Mouse (Mus musculus) intestine, embryonic 14.5 days (tissue): ENCODE measurements around the gene Ptcra. TPM values are rescaled to one million over a fixed set of nuclear protein-coding genes. Genes with fewer than 3 reads are reported as not detected.

Source experiments
- ATAC-seq: fragments of 200-750 bp; cut with Nextera tagmentation; replicated peaks from 2 replicates; pipeline ENCODE4 v1.8.0; 2017; ENCODE audit warnings: low read depth, moderate number of reproducible peaks, moderate TSS enrichment, moderate library complexity; ENCODE audit not compliant: low FRiP score, low TSS enrichment
- DNase-seq: peaks from one replicate; pipeline ENCODE4 v3.0.0-alpha.2; 2018; ENCODE audit warnings: low spot score
- H3K27ac ChIP-seq: fragments of 300-500 bp; sonication (generic); 2 replicates; pipeline ENCODE4 v1.5.1; 2014; ENCODE audit warnings: low read depth, mild to moderate bottlenecking, control low read depth
- H3K27me3 ChIP-seq: fragments of 300-500 bp; sonication (generic); replicated peaks from 2 replicates; pipeline ENCODE4 v1.6.1; 2014; ENCODE audit warnings: low read length, control low read depth; ENCODE audit not compliant: control insufficient read depth, insufficient read depth
- H3K36me3 ChIP-seq: fragments of 300-500 bp; sonication (generic); 2 replicates; pipeline ENCODE4 v1.6.1; 2014; ENCODE audit warnings: low read length, control low read depth; ENCODE audit not compliant: control insufficient read depth, insufficient read depth
- H3K4me1 ChIP-seq: fragments of 300-500 bp; sonication (generic); replicated peaks from 2 replicates; pipeline ENCODE4 v1.6.1; 2014; ENCODE audit warnings: low read length, control low read depth, mixed read lengths; ENCODE audit not compliant: control insufficient read depth, insufficient read depth
- H3K4me2 ChIP-seq: fragments of 300-500 bp; sonication (generic); 2 replicates; pipeline ENCODE4 v1.6.1; 2014; ENCODE audit warnings: low read length
- H3K4me3 ChIP-seq: fragments of 300-500 bp; sonication (generic); 2 replicates; pipeline ENCODE4 v1.5.1; 2014; ENCODE audit warnings: low read depth, low read length, control low read depth, mixed read lengths
- H3K9ac ChIP-seq: fragments of 300-500 bp; sonication (generic); 2 replicates; pipeline ENCODE4 v1.6.1; 2014; ENCODE audit warnings: mild to moderate bottlenecking, low read length
- H3K9me3 ChIP-seq: fragments of 300-500 bp; sonication (generic); 2 replicates; pipeline ENCODE4 v1.6.1; 2016; ENCODE audit warnings: low read length, control low read depth; ENCODE audit not compliant: control insufficient read depth
- WGBS: fragments of 180-500 bp; shearing (Covaris S2); extraction: QIAGEN DNeasy Blood & Tissue Kit; methylation state at CpG from one replicate; pipeline ENCODE4 v1.1.7; 2014; 5-methylcytosine and 5-hydroxymethylcytosine counted together
- polyA plus RNA-seq: library from polyadenylated mRNA; unstranded; fragments of >200 nt; fragmentation: Nextera tagmentation; extraction: Ambion mirVana; gene quantifications from 2 replicates; pipeline ENCODE4 v1.2.1, GENCODE M21; 2014

The Ptcra gene
- polyA plus RNA-seq, 1 experiment from 2014 or later, result 0.69 TPM

- Histone ChIP-seq H3K36me3 (peaks cover 30% of the 10 kb centered on the region), H3K4me2 (no peak overlapping the region), H3K9ac (no peak overlapping the region), H3K4me3 (no peak overlapping the region), H3K4me1 (no peaks in the 10 kb centered on the region), H3K9me3 (no peaks in the 10 kb centered on the region), H3K27me3 (no peaks in the 10 kb centered on the region), H3K27ac (no peak overlapping the region)
- no peak for ATAC-seq
- WGBS, result 87% methylated on average over 9 of the region's 9 CpGs
- DNase-seq, result no peak
These were observed 20.5 kb downstream of the Ptcra start for GRCm38 (mm10) chr17:46742986-46743385.

- H3K4me3 ChIP-seq, result no peak overlapping the region
- no peaks in the 10 kb centered on the region for H3K4me1 ChIP-seq
- ATAC-seq (no peak), DNase-seq (no peak)
- H3K27ac ChIP-seq, result no peak overlapping the region
- no peaks in the 10 kb centered on the region for H3K27me3 ChIP-seq
- no peaks in the 10 kb centered on the region for H3K9me3 ChIP-seq
- 86% methylated on average over 6 of the region's 6 CpGs for WGBS
- H3K9ac ChIP-seq, result no peak overlapping the region
- H3K36me3 ChIP-seq, result peaks cover 25% of the 10 kb centered on the region
- H3K4me2 ChIP-seq, result no peak overlapping the region
These were observed 22.2 kb downstream of the Ptcra start for GRCm38 (mm10) chr17:46741305-46741704.

GRCm38 (mm10) chr17:46736160-46736559 is 27.4 kb downstream of the Ptcra start:
- DNase-seq (no peak), ATAC-seq (no peak)
- Histone ChIP-seq H3K27me3 (no peaks in the 10 kb centered on the region), H3K9me3 (no peaks in the 10 kb centered on the region), H3K4me1 (no peaks in the 10 kb centered on the region), H3K4me2 (no peak overlapping the region), H3K9ac (no peak overlapping the region), H3K27ac (no peak overlapping the region), H3K36me3 (peaks cover 17% of the 10 kb centered on the region), H3K4me3 (no peak overlapping the region)
- 52% methylated on average over 9 of the region's 10 CpGs for WGBS

- 88% methylated on average over 7 of the region's 7 CpGs for WGBS
- no peak overlapping the region for H3K4me2 ChIP-seq
These were observed 28.2 kb downstream of the Ptcra start for GRCm38 (mm10) chr17:46735287-46735686.

GRCm38 (mm10) chr17:46734055-46734454 is 29.5 kb downstream of the Ptcra start:
- 92% methylated on average over 3 of the region's 3 CpGs for WGBS
- Histone ChIP-seq H3K36me3 (peaks cover 17% of the 10 kb centered on the region), H3K4me1 (no peaks in the 10 kb centered on the region), H3K9me3 (no peaks in the 10 kb centered on the region), H3K4me2 (no peak overlapping the region), H3K27ac (no peak overlapping the region), H3K4me3 (no peak overlapping the region), H3K27me3 (peaks cover 7% of the 10 kb centered on the region; the same call in 1 of the 2 replicates), H3K9ac (no peak overlapping the region)
- no peak for DNase-seq
- no peak for ATAC-seq

More at GRCm38 (mm10) chr17:46735287-46735686, 28.2 kb downstream of the Ptcra start:
- no peak for DNase-seq
- no peak overlapping the region for H3K9ac ChIP-seq
- no peak overlapping the region for H3K4me3 ChIP-seq
- H3K36me3 ChIP-seq, result peaks cover 17% of the 10 kb centered on the region
- ATAC-seq, result no peak
- no peak overlapping the region for H3K27ac ChIP-seq
- no peaks in the 10 kb centered on the region for H3K27me3 ChIP-seq
- no peaks in the 10 kb centered on the region for H3K4me1 ChIP-seq
- H3K9me3 ChIP-seq, result no peaks in the 10 kb centered on the region

GRCm38 (mm10) chr17:46728904-46729318 is 34.6 kb downstream of the Ptcra start, which contains the start of gene Gnmt:
Gene Gnmt, minus strand, starts transcription at chr17:46729168.
- ATAC-seq, result peak; percentile 42; the same call in 1 of the 2 replicates
- Histone ChIP-seq H3K4me3 (no peak within 1 kb of the TSS), H3K9ac (no peak within 1 kb of the TSS)

GRCm38 (mm10) chr17:46728496-46728895 is 35.0 kb downstream of the Ptcra start:
- no peak for DNase-seq
- Histone ChIP-seq H3K9me3 (no peaks in the 10 kb centered on the region), H3K9ac (no peak overlapping the region)

More at GRCm38 (mm10) chr17:46728904-46729318, 34.6 kb downstream of the Ptcra start, which contains the start of gene Gnmt:
- Histone ChIP-seq H3K9me3 (no peaks in the 10 kb centered on the region), H3K36me3 (peaks cover 17% of the 10 kb centered on the region), H3K27me3 (peaks cover 18% of the 10 kb centered on the region), H3K27ac (no peak within 1 kb of the TSS), H3K4me1 (no peaks in the 10 kb centered on the region), H3K4me2 (peak within 1 kb of the TSS; percentile 37)
- 16% methylated on average over 24 of the region's 24 CpGs for WGBS
- DNase-seq, result peak; percentile 58

GRCm38 (mm10) chr17:46728021-46728420 is 35.5 kb downstream of the Ptcra start:
- H3K27me3 ChIP-seq, result peaks cover 18% of the 10 kb centered on the region
- DNase-seq, result no peak
- H3K36me3 ChIP-seq, result peaks cover 25% of the 10 kb centered on the region
- no peaks in the 10 kb centered on the region for H3K9me3 ChIP-seq
- no peak for ATAC-seq
- H3K4me2 ChIP-seq, result no peak overlapping the region
- H3K4me3 ChIP-seq, result no peak overlapping the region
- H3K4me1 ChIP-seq, result no peaks in the 10 kb centered on the region
- 46% methylated on average over 6 of the region's 6 CpGs for WGBS
- no peak overlapping the region for H3K27ac ChIP-seq
- H3K9ac ChIP-seq, result no peak overlapping the region

More at GRCm38 (mm10) chr17:46728496-46728895, 35.0 kb downstream of the Ptcra start:
- peaks cover 20% of the 10 kb centered on the region for H3K36me3 ChIP-seq
- 0 out of 2 replicates have a peak, but pooled peaks have one; percentile 6 for ATAC-seq
- H3K4me3 ChIP-seq, result no peak overlapping the region
- WGBS, result 47% methylated on average over 11 of the region's 11 CpGs
- peak overlapping the region; percentile 37 for H3K4me2 ChIP-seq
- no peaks in the 10 kb centered on the region for H3K4me1 ChIP-seq
- H3K27ac ChIP-seq, result no peak overlapping the region
- peaks cover 18% of the 10 kb centered on the region for H3K27me3 ChIP-seq

- ATAC-seq (no peak), DNase-seq (no peak)
- Histone ChIP-seq H3K27me3 (peaks cover 18% of the 10 kb centered on the region), H3K9ac (no peak overlapping the region), H3K36me3 (peaks cover 28% of the 10 kb centered on the region), H3K9me3 (no peaks in the 10 kb centered on the region), H3K4me1 (no peaks in the 10 kb centered on the region), H3K4me3 (no peak overlapping the region), H3K27ac (no peak overlapping the region), H3K4me2 (no peak overlapping the region)
- 91% methylated on average over 11 of the region's 11 CpGs for whole genome bisulfite sequencing
These were observed 36.2 kb downstream of the Ptcra start for GRCm38 (mm10) chr17:46727271-46727670.
